Mouse (Mus musculus) olfactory bulb, adult 2 months (tissue): ENCODE results near the gene Rybp.

Experiments used
- CTCF ChIP-seq: fragments of 200-500 bp; IDR thresholded peaks from 2 replicates; pipeline ENCODE4 v1.5.1; 2012; ENCODE audit warnings: low read depth, mild to moderate bottlenecking, low read length, moderate library complexity; ENCODE audit not compliant: insufficient read depth
- POLR2A ChIP-seq: fragments of 200-500 bp; IDR thresholded peaks from 2 replicates; pipeline ENCODE4 v1.6.1; 2012; ENCODE audit warnings: mild to moderate bottlenecking, low read depth, low read length, moderate library complexity; ENCODE audit not compliant: insufficient read depth

DNA sequence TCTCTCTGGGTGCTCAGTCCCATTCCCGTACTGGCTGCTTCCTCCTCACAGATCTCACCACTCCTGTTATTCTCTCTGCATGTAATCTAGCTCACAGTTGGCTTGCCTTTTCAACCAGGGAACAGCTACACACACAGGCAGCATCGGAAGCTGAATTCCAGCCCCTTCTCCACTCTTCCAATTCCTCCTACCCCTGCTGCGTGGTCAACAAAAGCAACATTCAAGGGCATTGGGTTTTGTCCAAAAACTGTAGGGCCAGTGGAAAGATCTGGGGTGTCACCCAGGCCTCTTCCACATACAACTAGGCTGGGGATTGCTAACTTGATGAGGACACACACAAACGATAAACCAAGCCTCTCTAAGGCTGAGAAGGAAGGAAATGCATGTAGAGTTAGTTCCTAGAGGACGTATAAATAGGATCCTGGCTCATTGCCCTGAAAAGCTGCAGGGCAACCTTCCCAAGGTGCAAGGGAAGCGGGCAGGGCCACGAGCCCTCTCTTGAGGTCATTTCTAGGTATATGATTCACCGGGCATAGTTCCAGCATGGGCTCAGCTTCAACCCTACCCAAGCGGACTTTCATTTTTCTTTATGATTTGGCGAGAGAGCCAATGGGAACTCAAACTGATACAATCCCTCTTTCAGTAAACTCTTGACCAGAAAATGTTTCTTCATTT, 36.6 kb upstream of the Rybp start:
- TF ChIP-seq POLR2A (no peak), CTCF (no peak)
